Mouse (Mus musculus) MEL (cell line): ENCODE measurements at regions not wholly inside any gene's neighbourhood (a gene's known extent, or its start where the extent isn't known, plus 50 kb on each side); places are given as distances from the start of the nearest gene placed in this dataset.

Source experiments
- CHD2 ChIP-seq: IDR thresholded peaks from 2 replicates; pipeline ENCODE4 v1.6.1; 2011; ENCODE audit warnings: low read length, improper control_type of control experiment
- CTCF ChIP-seq, 3 experiments: IDR thresholded peaks in 2 of 3; conservative IDR thresholded peaks in 1 of 3; 2 replicates each; pipeline ENCODE4 v1.5.1; 2011 to 2012; ENCODE audit warnings: low read length in 3 of 3, low read depth in 2 of 3, mild to moderate bottlenecking in 2 of 3, improper control_type of control experiment in 1 of 3, inconsistent platforms in 1 of 3, mixed read lengths in 1 of 3, moderate library complexity in 1 of 3; ENCODE audit not compliant: control insufficient read depth in 1 of 3, insufficient read depth in 1 of 3, poor library complexity in 1 of 3, severe bottlenecking in 1 of 3
- GABPA ChIP-seq: IDR thresholded peaks from 2 replicates; pipeline ENCODE4 v1.6.1; 2012; ENCODE audit warnings: low read depth, mild to moderate bottlenecking, inconsistent platforms, low read length, improper control_type of control experiment, moderate library complexity
- GATA1 ChIP-seq: IDR thresholded peaks from 2 replicates; pipeline ENCODE4 v1.6.1; 2011; ENCODE audit warnings: low read depth, low read length, improper control_type of control experiment
- HCFC1 ChIP-seq: IDR thresholded peaks from 2 replicates; pipeline ENCODE4 v1.6.1; 2012; ENCODE audit warnings: low read depth, mild to moderate bottlenecking, inconsistent platforms, low read length, improper control_type of control experiment, moderate library complexity
- MAFK ChIP-seq: IDR thresholded peaks from 2 replicates; pipeline ENCODE4 v1.6.1; 2011; ENCODE audit warnings: low read depth, mild to moderate bottlenecking, low read length, improper control_type of control experiment, borderline replicate concordance
- MXI1 ChIP-seq: IDR thresholded peaks from 2 replicates; pipeline ENCODE4 v1.6.1; 2011; ENCODE audit warnings: mild to moderate bottlenecking, low read depth, low read length, improper control_type of control experiment
- RAD21 ChIP-seq: IDR thresholded peaks from 2 replicates; pipeline ENCODE4 v1.6.1; 2011; ENCODE audit warnings: mild to moderate bottlenecking, low read depth, low read length, improper control_type of control experiment
- ZC3H11A ChIP-seq: IDR thresholded peaks from 2 replicates; pipeline ENCODE4 v1.6.1; 2012; ENCODE audit warnings: low read depth, mild to moderate bottlenecking, inconsistent platforms, low read length, improper control_type of control experiment
- ZNF384 ChIP-seq: IDR thresholded peaks from 2 replicates; pipeline ENCODE4 v1.6.1; 2012; ENCODE audit warnings: low read depth, mild to moderate bottlenecking, inconsistent platforms, low read length, improper control_type of control experiment

DNA sequence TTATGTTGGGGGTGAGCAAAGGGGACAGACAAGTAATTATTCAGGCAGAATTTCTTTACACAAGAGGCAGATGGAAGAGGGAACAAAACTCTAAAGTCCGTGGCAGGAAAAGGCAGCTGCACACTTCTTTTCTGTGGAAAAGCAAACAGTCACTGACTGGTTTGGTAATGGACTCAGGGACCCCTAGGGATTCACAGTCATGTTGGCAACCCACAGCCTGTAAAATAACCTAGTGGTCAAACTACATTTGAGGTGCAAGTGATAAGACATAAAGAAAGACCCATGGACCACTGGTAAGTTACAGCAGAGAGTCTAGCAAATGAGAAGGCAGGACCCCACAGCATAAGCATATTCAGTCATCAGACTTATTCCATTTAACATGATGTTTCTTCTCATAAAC, 526.4 kb upstream of the Cited2 start:
- no peak for TF ChIP-seq ZNF384
- no peak for TF ChIP-seq MAFK
- TF ChIP-seq CTCF (IDR thresholded peaks at IDR 0.05 in 2 of 3, conservative IDR thresholded peaks at IDR 0.05 in 1 of 3; ENCODE audit: control insufficient read depth in 1 of 3, insufficient read depth in 1 of 3, low read depth in 2 of 3, low read length in 3 of 3, poor library complexity in 1 of 3, severe bottlenecking in 1 of 3): no peak
- no peak for TF ChIP-seq CHD2
- no peak for TF ChIP-seq GATA1
- TF ChIP-seq GABPA: no peak
- TF ChIP-seq ZC3H11A: no peak
- TF ChIP-seq HCFC1: no peak
- no peak for TF ChIP-seq RAD21
- no peak for TF ChIP-seq MXI1
